Mouse (Mus musculus): Measurements from ENCODE around the gene Sprr2k. TPM values are rescaled to one million over a fixed set of nuclear protein-coding genes. Genes with fewer than 3 reads are reported as not detected.

The Sprr2k gene
- polyA plus RNA-seq (2017; shearing (Covaris generic)), result not detected

GRCm38 (mm10) chr3:92432282-92432681 is at the start of gene Sprr2k:
TSS of gene Sprr2k (plus strand) at chr3:92432582.

GRCm38 (mm10) chr3:92385385-92385784 is 47.0 kb upstream of the Sprr2k start, which contains the start of gene Sprr2h:
TSS of gene Sprr2h (plus strand) at chr3:92385685.

DNA sequence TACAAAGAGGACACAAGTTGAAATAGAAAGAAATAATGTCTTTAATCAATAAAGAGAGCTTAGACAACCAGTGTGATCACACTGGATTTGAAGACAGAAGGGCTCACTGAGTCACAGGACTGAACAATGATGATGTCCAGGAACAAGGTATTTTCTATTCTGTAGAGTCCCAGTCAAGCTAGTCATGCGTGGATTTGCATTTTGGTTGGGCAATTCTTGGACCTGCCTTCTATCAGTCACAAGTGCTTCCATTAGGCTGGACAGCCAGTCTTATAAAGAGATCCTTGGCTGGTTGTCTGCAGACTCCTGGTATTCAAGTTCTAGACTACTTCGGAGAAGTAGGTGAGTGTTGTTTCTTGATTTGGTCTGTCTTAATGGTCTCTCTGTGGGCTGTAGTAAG is 24.7 kb upstream of the Sprr2k start, which contains the start of gene Sprr2i:
Gene Sprr2i (plus strand): TSS at position 301 of the 400 bp plus-strand sequence.

GRCm38 (mm10) chr3:92417782-92418181 is 14.6 kb upstream of the Sprr2k start, which contains the start of gene Sprr2j-ps:
TSS of gene Sprr2j-ps (plus strand) at chr3:92418082.

DNA sequence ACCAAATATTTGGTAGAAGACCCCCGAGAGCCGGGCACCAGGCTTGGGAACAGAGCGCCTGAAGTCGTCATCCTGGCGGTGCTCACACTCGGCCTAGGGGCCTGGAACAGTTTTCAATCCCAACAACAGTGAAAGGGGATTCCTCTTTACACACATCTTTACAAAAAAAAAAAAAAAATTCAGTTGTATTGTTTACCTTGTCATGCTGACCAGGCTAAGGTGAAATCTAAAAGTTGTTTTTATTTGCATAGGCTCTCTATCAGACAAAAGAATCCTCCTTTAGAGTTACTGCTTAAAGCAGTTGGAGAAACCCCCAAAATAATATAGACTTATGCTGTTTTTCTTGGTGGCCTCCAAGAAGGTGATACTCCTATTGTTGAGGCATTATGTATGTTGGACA is 3.1 kb upstream of the Sprr2k start, which contains the start of gene Gm9774:
Gene Gm9774 (minus strand): TSS at position 101 of the 400 bp plus-strand sequence.

DNA sequence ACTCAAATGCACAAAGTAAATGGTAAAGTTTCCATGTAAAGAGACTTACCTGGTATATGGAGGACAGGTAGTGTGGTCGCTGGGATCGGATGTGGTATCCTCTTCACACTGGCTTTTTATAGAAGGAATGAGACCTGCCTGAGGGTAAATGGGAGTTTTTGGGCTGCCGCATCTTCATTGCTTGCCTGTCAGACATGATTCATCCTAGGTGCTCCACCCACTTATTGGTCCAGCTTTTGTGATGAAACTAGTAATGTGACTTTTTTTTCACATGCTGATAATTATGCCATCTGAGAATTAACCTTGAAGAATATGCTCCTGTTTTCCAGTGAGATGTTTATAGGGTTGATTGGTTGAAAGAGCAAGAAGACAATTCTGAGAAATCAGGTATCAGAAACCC is 6.3 kb downstream of the Sprr2k start, which contains the start of gene Sprr1b:
Gene Sprr1b (minus strand): TSS at position 101 of the 400 bp plus-strand sequence.

DNA sequence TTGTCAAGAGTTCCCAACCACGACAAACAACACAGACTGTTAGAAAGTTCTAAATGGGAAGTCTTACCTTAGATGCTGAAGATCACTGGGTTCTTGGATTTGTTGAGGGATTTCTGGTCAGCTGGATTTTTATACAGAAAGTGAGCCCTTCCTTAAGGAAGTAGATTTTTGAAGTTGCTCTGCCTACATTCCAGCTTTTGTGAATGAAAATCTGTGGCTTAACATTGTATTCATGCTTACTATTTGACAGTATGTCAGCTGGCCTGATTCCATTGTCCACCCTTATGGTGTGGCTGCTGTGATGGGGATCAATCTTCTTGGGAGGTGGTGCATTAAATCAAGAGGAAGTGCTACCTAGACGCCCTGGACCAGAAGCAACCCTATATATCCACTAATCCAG is 26.2 kb downstream of the Sprr2k start, which contains the start of gene Sprr3:
Gene Sprr3 (minus strand): TSS at position 101 of the 400 bp plus-strand sequence.

Other genes starting within 250 kb of the Sprr2k start
- gene Sprr2a1, start 216.8 kb upstream of the Sprr2k start, polyA plus RNA-seq (2017; shearing (Covaris generic)), result not detected
- gene Sprr2a2, start 216.7 kb upstream of the Sprr2k start, polyA plus RNA-seq (2017; shearing (Covaris generic)), result not detected
- gene Sprr2a3, start 147.2 kb upstream of the Sprr2k start, polyA plus RNA-seq (2017; shearing (Covaris generic)), result not detected
- gene Sprr2b, start 116.0 kb upstream of the Sprr2k start, polyA plus RNA-seq (2017; shearing (Covaris generic)), result not detected
- not detected for gene Sprr2d, start 93.4 kb upstream of the Sprr2k start, polyA plus RNA-seq (2017; shearing (Covaris generic))
- not detected for gene Sprr2e, start 80.4 kb upstream of the Sprr2k start, polyA plus RNA-seq (2017; shearing (Covaris generic))
- not detected for gene Sprr2f, start 67.4 kb upstream of the Sprr2k start, polyA plus RNA-seq (2017; shearing (Covaris generic))
- gene Sprr2h, start 46.9 kb upstream of the Sprr2k start, polyA plus RNA-seq (2017; shearing (Covaris generic)), result not detected
- gene Sprr2i, start 24.6 kb upstream of the Sprr2k start, polyA plus RNA-seq (2017; shearing (Covaris generic)), result not detected
- gene Sprr2j-ps, start 14.5 kb upstream of the Sprr2k start, polyA plus RNA-seq (2017; shearing (Covaris generic)), result not detected
- gene Gm9774, start 3.2 kb upstream of the Sprr2k start, polyA plus RNA-seq (2017; shearing (Covaris generic)), result 27.2 TPM
- not detected for gene Sprr1b, start 6.2 kb downstream of the Sprr2k start, polyA plus RNA-seq (2017; shearing (Covaris generic))
- not detected for gene Sprr3, start 26.1 kb downstream of the Sprr2k start, polyA plus RNA-seq (2017; shearing (Covaris generic))
- gene Sprr1a, start 53.3 kb downstream of the Sprr2k start, polyA plus RNA-seq (2017; shearing (Covaris generic)), result not detected
- gene Sprr4, start 67.9 kb downstream of the Sprr2k start, polyA plus RNA-seq (2017; shearing (Covaris generic)), result not detected
- not detected for gene 2310046K23Rik, start 101.9 kb downstream of the Sprr2k start, polyA plus RNA-seq (2017; shearing (Covaris generic))
- not detected for gene Ivl, start 141.2 kb downstream of the Sprr2k start, polyA plus RNA-seq (2017; shearing (Covaris generic))
- not detected for gene Smcp, start 156.4 kb downstream of the Sprr2k start, polyA plus RNA-seq (2017; shearing (Covaris generic))
- gene 2210017I01Rik, start 174.9 kb downstream of the Sprr2k start, polyA plus RNA-seq (2017; shearing (Covaris generic)), result not detected
- not detected for gene Lce6a, start 189.1 kb downstream of the Sprr2k start, polyA plus RNA-seq (2017; shearing (Covaris generic))
- not detected for gene Lce1a1, start 215.7 kb downstream of the Sprr2k start, polyA plus RNA-seq (2017; shearing (Covaris generic))
- gene Lce1b, start 224.3 kb downstream of the Sprr2k start, polyA plus RNA-seq (2017; shearing (Covaris generic)), result not detected
- gene Lce1a2, start 237.7 kb downstream of the Sprr2k start, polyA plus RNA-seq (2017; shearing (Covaris generic)), result not detected
- not detected for gene Lce1c, start 246.7 kb downstream of the Sprr2k start, polyA plus RNA-seq (2017; shearing (Covaris generic))

All from effector memory CD4-positive, alpha-beta T cell, adult 7 months (primary cell).